ENCODE assay signal across 9 mouse cellular contexts in genomic region chr6:37046152-37046788, GRCm38 (mm10).
DNase-seq lines count a peak whose midpoint lies in the region; ATAC-seq and TF ChIP-seq lines count a peak whose summit lies in the region.
"Had no signal": no experiment of that assay in that cellular context is flagged by ENCODE, and none has a peak within 500 bp of the region (broad histone marks: within the 10 kb centered on the region; RNA-seq: fewer than 3 reads in every experiment).

No protein-coding gene starts in this region.

- H3K4me2 ChIP-seq in midbrain, postnatal 0 days (ENCODE audit: low read depth, low read length, poor library complexity, severe bottlenecking), result no peak overlapping the region

- H3K27me3 ChIP-seq in kidney, adult 2 months (replicated peaks; ENCODE audit: control insufficient read depth, insufficient read depth, low read length), result no peaks in the 10 kb centered on the region
- H3K27me3 ChIP-seq in midbrain, postnatal 0 days (ENCODE audit: insufficient read depth, low read length), result no peaks in the 10 kb centered on the region
- no peaks in the 10 kb centered on the region for H3K27me3 ChIP-seq in thymus, adult 2 months (ENCODE audit: control insufficient read depth, insufficient read depth, low read length)

- ATAC-seq in common myeloid progenitor, adult 5-6 weeks (replicated peaks; ENCODE audit: low read depth, poor library complexity, severe bottlenecking), result peak; percentile 87
- peak; percentile 60; the same call in 1 of the 2 replicates for ATAC-seq in midbrain, postnatal 0 days (ENCODE audit: low FRiP score)

- TF ChIP-seq CTCF in kidney, adult 2 months (conservative IDR thresholded peaks at IDR 0.05; ENCODE audit: insufficient read depth, insufficient read length, low read depth, low read length), result peak; percentile 80
- peak; percentile 95 for TF ChIP-seq CTCF in midbrain, postnatal 0 days (IDR thresholded peaks at IDR 0.05)
- no peak for TF ChIP-seq CTCF in thymus, adult 2 months (IDR thresholded peaks at IDR 0.05; ENCODE audit: borderline replicate concordance, control insufficient read depth, extremely low read depth, insufficient read depth, low read length, poor library complexity)

- no peak for TF ChIP-seq POLR2A in kidney, adult 2 months (IDR thresholded peaks at IDR 0.05; ENCODE audit: low read depth, low read length)
- TF ChIP-seq POLR2A in thymus, adult 2 months (IDR thresholded peaks at IDR 0.05; ENCODE audit: control insufficient read depth, extremely low read depth, insufficient read depth, low read length, poor library complexity), result no peak

- no peaks in the 10 kb centered on the region for H3K9me3 ChIP-seq in midbrain, postnatal 0 days (ENCODE audit: low read length)

- no peaks in the 10 kb centered on the region for H3K4me1 ChIP-seq in kidney, adult 2 months (ENCODE audit: control insufficient read depth, insufficient read depth, low read length)
- H3K4me1 ChIP-seq in midbrain, postnatal 0 days (ENCODE audit: insufficient read depth, low read length), result no peaks in the 10 kb centered on the region
- H3K4me1 ChIP-seq in thymus, adult 2 months (replicated peaks; ENCODE audit: control insufficient read depth, insufficient read depth, low read length), result no peaks in the 10 kb centered on the region

- DNase-seq in 3T3-L1 (ENCODE audit: low read depth, low spot score), result peak; percentile 91
- peak; percentile 3 for DNase-seq in T-cell, adult 2 months (ENCODE audit: low spot score)
- peak; percentile 47 for DNase-seq in gastrocnemius, postnatal 10 days
- peak; percentile 70 for DNase-seq in kidney, adult 2 months
- DNase-seq in left cerebral cortex, postnatal 25 days (ENCODE audit: low spot score in 2 of 2), result peak; percentile 69 to 81
- peak; percentile 89 for DNase-seq in midbrain, postnatal 0 days (ENCODE audit: low spot score)
- peak; percentile 18 for DNase-seq in thymus, adult 2 months

- H3K4me3 ChIP-seq in kidney, adult 2 months (ENCODE audit: insufficient read depth, low read depth, low read length), result no peak overlapping the region
- no peak overlapping the region for H3K4me3 ChIP-seq in midbrain, postnatal 0 days (ENCODE audit: low read depth, low read length)
- H3K4me3 ChIP-seq in thymus, adult 2 months (ENCODE audit: control insufficient read depth, insufficient read depth, low read length), result no peak overlapping the region
- H3K4me3 ChIP-seq: myocyte had no signal

- H3K9ac ChIP-seq in midbrain, postnatal 0 days (replicated peaks; ENCODE audit: low read length, poor library complexity, severe bottlenecking), result no peak overlapping the region

- WGBS in kidney, adult 2 months, result 22% methylated on average over 4 of the region's 4 CpGs
- WGBS in midbrain, postnatal 0 days, result 26% methylated on average over 4 of the region's 4 CpGs
- WGBS in thymus, adult 2 months, result 53% methylated on average over 4 of the region's 4 CpGs

- intact Hi-C loops in left cerebral cortex, postnatal 25 days (cut with DNase I), result loop anchor here (10.0 kb wide), 1 partner anchor 1661 kb away; no protein-coding TSS in a partner anchor

- no peak overlapping the region for H3K27ac ChIP-seq in kidney, adult 2 months (ENCODE audit: insufficient read depth, low read depth, low read length)
- no peak overlapping the region for H3K27ac ChIP-seq in midbrain, postnatal 0 days (ENCODE audit: low read depth, low read length)
- no peak overlapping the region for H3K27ac ChIP-seq in thymus, adult 2 months (ENCODE audit: control insufficient read depth, insufficient read depth, low read length)

- no peaks in the 10 kb centered on the region for H3K36me3 ChIP-seq in kidney, adult 2 months (ENCODE audit: control insufficient read depth, insufficient read depth, low read length)
- H3K36me3 ChIP-seq in midbrain, postnatal 0 days (ENCODE audit: insufficient read depth, low read length), result 0 out of 2 replicates have a peak, but pooled peaks cover 2% of the 10 kb centered on the region
- no peaks in the 10 kb centered on the region for H3K36me3 ChIP-seq in thymus, adult 2 months (ENCODE audit: control insufficient read depth, insufficient read depth, low read length)

Comparison
In these comparisons a context has a peak if more than half of its experiments do, and no peak if none do; other contexts are left out.
1. DNase-seq: peak in every context shown above with its lines; median percentile 91 in 3T3-L1; 89 in midbrain, postnatal 0 days; 75 in left cerebral cortex, postnatal 25 days; 70 in kidney, adult 2 months; 47 in gastrocnemius, postnatal 10 days; 18 in thymus, adult 2 months; 3 in T-cell, adult 2 months.